Comparison of ENCODE assay signal across 7 mouse cellular contexts in the genomic region with DNA sequence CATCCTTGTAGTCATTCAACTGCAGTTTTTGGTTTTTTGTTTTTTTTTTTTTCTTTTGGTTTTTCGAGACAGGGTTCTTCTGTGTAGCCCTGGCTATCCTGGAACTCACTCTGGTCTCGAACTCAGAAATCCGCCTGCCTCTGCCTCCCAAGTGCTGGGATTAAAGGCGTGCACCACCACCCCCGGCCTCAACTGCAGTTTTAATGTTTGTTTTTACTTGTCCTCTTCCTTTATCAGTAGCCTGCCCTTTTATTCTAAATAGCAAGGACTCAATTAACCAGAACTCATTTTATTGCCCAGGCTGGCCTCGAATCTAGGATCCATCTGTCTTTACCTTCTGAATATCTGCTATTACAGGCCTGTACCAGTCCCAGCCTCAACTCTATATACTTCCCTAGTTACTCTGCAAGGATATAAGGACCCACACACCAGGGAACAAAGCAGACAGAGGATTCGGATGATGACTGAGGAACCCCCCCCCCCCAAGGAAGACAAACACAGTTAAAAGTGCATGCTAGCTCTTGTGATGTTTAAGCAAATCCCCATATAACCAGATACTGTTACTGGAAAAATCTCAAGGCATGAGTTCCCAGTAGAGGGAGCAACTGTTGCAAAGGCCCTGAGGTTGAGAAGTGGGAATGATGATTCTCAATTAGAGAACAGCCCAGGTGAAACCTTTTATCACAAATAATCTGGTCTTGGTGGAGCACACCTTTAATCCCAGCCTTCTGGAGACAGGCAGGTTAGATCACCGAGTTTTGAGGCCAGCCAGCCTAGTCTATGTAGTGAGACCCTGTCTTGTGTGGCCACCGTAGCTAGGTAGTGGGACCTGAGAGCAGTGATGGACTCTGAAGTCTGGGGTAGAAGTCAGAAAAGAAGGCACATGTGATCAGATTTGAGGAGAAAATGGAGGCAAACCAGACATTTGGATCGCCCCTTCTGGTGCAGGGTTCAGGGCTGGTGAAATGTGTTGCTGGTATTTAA. TPM values are rescaled to one million over a fixed set of nuclear protein-coding genes. Genes with fewer than 3 reads are reported as not detected.
A peak's percentile ranks its signal among the peaks of the same experiment; 100 is the strongest.
DNase-seq lines count a peak whose midpoint lies in the region; ATAC-seq and TF ChIP-seq lines count a peak whose summit lies in the region.

No protein-coding gene starts in this region.

- peak overlapping the region; percentile 94 for H3K27ac ChIP-seq in lung, embryonic 16.5 days (ENCODE audit: low read length)
- H3K27ac ChIP-seq in embryonic fibroblast, embryonic 13.5 days (ENCODE audit: insufficient read depth, low read length), result peak overlapping the region; percentile 59
- H3K27ac ChIP-seq in limb, embryonic 12.5 days, result peak overlapping the region; percentile 97
- H3K27ac ChIP-seq in stomach, embryonic 14.5 days (ENCODE audit: low read length), result peak overlapping the region; percentile 93

- no peak for DNase-seq in lung, postnatal 25 days (ENCODE audit: low spot score)
- no peak for DNase-seq in ovary, postnatal 36 days (ENCODE audit: low spot score)
- DNase-seq in ovary, postnatal 14 days (ENCODE audit: low spot score), result no peak

- peaks cover 22% of the 10 kb centered on the region; the same call in 1 of the 2 replicates for H3K36me3 ChIP-seq in lung, embryonic 16.5 days (ENCODE audit: control insufficient read depth, insufficient read depth, low read length)
- peaks cover 44% of the 10 kb centered on the region for H3K36me3 ChIP-seq in limb, embryonic 12.5 days
- H3K36me3 ChIP-seq in stomach, embryonic 14.5 days (ENCODE audit: control insufficient read depth, insufficient read depth, low read length), result peaks cover 43% of the 10 kb centered on the region

- no peaks in the 10 kb centered on the region for H3K27me3 ChIP-seq in lung, embryonic 16.5 days (ENCODE audit: control insufficient read depth, insufficient read depth, low read depth, low read length)
- no peaks in the 10 kb centered on the region for H3K27me3 ChIP-seq in limb, embryonic 12.5 days
- H3K27me3 ChIP-seq in stomach, embryonic 14.5 days (ENCODE audit: control insufficient read depth, insufficient read depth, low read length), result no peaks in the 10 kb centered on the region

- H3K4me3 ChIP-seq in lung, embryonic 16.5 days (ENCODE audit: low read length), result peak overlapping the region; percentile 90
- H3K4me3 ChIP-seq in embryonic fibroblast, embryonic 13.5 days (ENCODE audit: insufficient read depth, low read length), result peak overlapping the region; percentile 91
- peak overlapping the region; percentile 91 for H3K4me3 ChIP-seq in limb, embryonic 12.5 days (replicated peaks)
- H3K4me3 ChIP-seq in stomach, embryonic 14.5 days (ENCODE audit: low read depth, low read length), result peak overlapping the region; percentile 99

- H3K9me3 ChIP-seq in lung, embryonic 16.5 days (ENCODE audit: control insufficient read depth, low read length), result no peaks in the 10 kb centered on the region
- H3K9me3 ChIP-seq in limb, embryonic 12.5 days, result no peaks in the 10 kb centered on the region
- H3K9me3 ChIP-seq in stomach, embryonic 14.5 days (ENCODE audit: control insufficient read depth, low read depth, low read length), result no peaks in the 10 kb centered on the region

- TF ChIP-seq POLR2A in embryonic fibroblast, embryonic 13.5 days (IDR thresholded peaks at IDR 0.05; ENCODE audit: low read depth, low read length), result no peak; the same call in 1 of the 2 replicates

- no peak for ATAC-seq in lung, embryonic 16.5 days (ENCODE audit: low read depth)
- no peak for ATAC-seq in limb, embryonic 12.5 days (ENCODE audit: insufficient number of reproducible peaks, insufficient read depth, low FRiP score, low TSS enrichment, low read depth)
- ATAC-seq in stomach, embryonic 14.5 days (ENCODE audit: insufficient number of reproducible peaks, insufficient read depth, low FRiP score, low read depth), result no peak

- no peak for TF ChIP-seq CTCF in embryonic fibroblast, embryonic 13.5 days (IDR thresholded peaks at IDR 0.05; ENCODE audit: borderline replicate concordance, insufficient read depth, low read length)

- peaks cover 18% of the 10 kb centered on the region for H3K4me1 ChIP-seq in lung, embryonic 16.5 days (replicated peaks; ENCODE audit: control insufficient read depth, insufficient read depth, low read length)
- no peaks in the 10 kb centered on the region; the same call in 1 of the 2 replicates for H3K4me1 ChIP-seq in embryonic fibroblast, embryonic 13.5 days (ENCODE audit: control insufficient read depth, insufficient read depth, low read length)
- peaks cover 26% of the 10 kb centered on the region for H3K4me1 ChIP-seq in limb, embryonic 12.5 days (replicated peaks)
- H3K4me1 ChIP-seq in stomach, embryonic 14.5 days (ENCODE audit: control insufficient read depth, insufficient read depth, low read length), result peaks cover 21% of the 10 kb centered on the region

- peak overlapping the region; percentile 52 for H3K4me2 ChIP-seq in lung, embryonic 16.5 days (ENCODE audit: low read depth, low read length)
- peak overlapping the region; percentile 60 for H3K4me2 ChIP-seq in limb, embryonic 12.5 days
- H3K4me2 ChIP-seq in stomach, embryonic 14.5 days (replicated peaks; ENCODE audit: low read depth, low read length), result peak overlapping the region; percentile 51

- H3K9ac ChIP-seq in lung, embryonic 16.5 days (ENCODE audit: low read length), result peak overlapping the region; percentile 99
- H3K9ac ChIP-seq in limb, embryonic 12.5 days (replicated peaks), result peak overlapping the region; percentile 97
- peak overlapping the region; percentile 92 for H3K9ac ChIP-seq in stomach, embryonic 14.5 days (replicated peaks; ENCODE audit: low read depth, low read length)

- WGBS in lung, embryonic 16.5 days, result 46% methylated on average over 10 of the region's 10 CpGs
- WGBS in limb, embryonic 12.5 days, result 68% methylated on average over 10 of the region's 10 CpGs
- 55% methylated on average over 10 of the region's 10 CpGs for WGBS in stomach, embryonic 14.5 days

RNA-seq across cellular contexts. Expression of gene Gadd45gip1, which starts 1.7 kb away (rescaled TPM):
- polyA plus RNA-seq in lung, embryonic 16.5 days (2015; fragmentation: Nextera tagmentation; extraction: Ambion mirVana), result 38.6 and 43.0 TPM in 2 replicates
- polyA plus RNA-seq in embryonic fibroblast, embryonic 13.5 days (2011; ENCODE audit: insufficient read length, low read depth, missing spikeins), result 11.7 and 12.6 TPM in 2 replicates
- 46.5 and 48.6 TPM in 2 replicates for polyA plus RNA-seq in limb, embryonic 12.5 days (2016; fragmentation: Nextera tagmentation; extraction: Ambion mirVana)
- 49.5 and 50.5 TPM in 2 replicates for polyA plus RNA-seq in stomach, embryonic 14.5 days (2014; fragmentation: Nextera tagmentation; extraction: Ambion mirVana)

RNA-seq across cellular contexts. Expression of gene Rad23a, which starts 7.4 kb away (rescaled TPM):
- polyA plus RNA-seq in lung, embryonic 16.5 days (2015; fragmentation: Nextera tagmentation; extraction: Ambion mirVana), result 110 and 120 TPM in 2 replicates
- 57.6 and 61.7 TPM in 2 replicates for polyA plus RNA-seq in embryonic fibroblast, embryonic 13.5 days (2011; ENCODE audit: insufficient read length, low read depth, missing spikeins)
- polyA plus RNA-seq in limb, embryonic 12.5 days (2016; fragmentation: Nextera tagmentation; extraction: Ambion mirVana), result 104 and 109 TPM in 2 replicates
- 119 and 125 TPM in 2 replicates for polyA plus RNA-seq in stomach, embryonic 14.5 days (2014; fragmentation: Nextera tagmentation; extraction: Ambion mirVana)

RNA-seq across cellular contexts. Expression of gene Dand5, which starts 10.4 kb away (rescaled TPM):
- 6.3 and 6.5 TPM in 2 replicates for polyA plus RNA-seq in lung, embryonic 16.5 days (2015; fragmentation: Nextera tagmentation; extraction: Ambion mirVana)
- polyA plus RNA-seq in embryonic fibroblast, embryonic 13.5 days (2011; ENCODE audit: insufficient read length, low read depth, missing spikeins), result 2.0 and 2.3 TPM in 2 replicates
- 4.1 and 5.1 TPM in 2 replicates for polyA plus RNA-seq in limb, embryonic 12.5 days (2016; fragmentation: Nextera tagmentation; extraction: Ambion mirVana)
- polyA plus RNA-seq in stomach, embryonic 14.5 days (2014; fragmentation: Nextera tagmentation; extraction: Ambion mirVana), result 7.1 and 7.6 TPM in 2 replicates

RNA-seq across cellular contexts. Expression of gene Calr, which starts 13.7 kb away (rescaled TPM):
- polyA plus RNA-seq in lung, embryonic 16.5 days (2015; fragmentation: Nextera tagmentation; extraction: Ambion mirVana), result 980 and 996 TPM in 2 replicates
- polyA plus RNA-seq in embryonic fibroblast, embryonic 13.5 days (2011; ENCODE audit: insufficient read length, low read depth, missing spikeins), result 1,122 and 1,201 TPM in 2 replicates
- polyA plus RNA-seq in limb, embryonic 12.5 days (2016; fragmentation: Nextera tagmentation; extraction: Ambion mirVana), result 764 and 842 TPM in 2 replicates
- 669 and 791 TPM in 2 replicates for polyA plus RNA-seq in stomach, embryonic 14.5 days (2014; fragmentation: Nextera tagmentation; extraction: Ambion mirVana)

RNA-seq across cellular contexts. Expression of gene Farsa, which starts 23.7 kb away (rescaled TPM):
- 90.1 and 93.3 TPM in 2 replicates for polyA plus RNA-seq in lung, embryonic 16.5 days (2015; fragmentation: Nextera tagmentation; extraction: Ambion mirVana)
- polyA plus RNA-seq in embryonic fibroblast, embryonic 13.5 days (2011; ENCODE audit: insufficient read length, low read depth, missing spikeins), result 41.0 and 43.5 TPM in 2 replicates
- polyA plus RNA-seq in limb, embryonic 12.5 days (2016; fragmentation: Nextera tagmentation; extraction: Ambion mirVana), result 109 and 114 TPM in 2 replicates
- polyA plus RNA-seq in stomach, embryonic 14.5 days (2014; fragmentation: Nextera tagmentation; extraction: Ambion mirVana), result 83.7 and 88.9 TPM in 2 replicates
